Mouse (Mus musculus): ENCODE measurements at regions not wholly inside any gene's neighbourhood (a gene's known extent, or its start where the extent isn't known, plus 50 kb on each side); places are given as distances from the start of the nearest gene placed in this dataset.

DNA sequence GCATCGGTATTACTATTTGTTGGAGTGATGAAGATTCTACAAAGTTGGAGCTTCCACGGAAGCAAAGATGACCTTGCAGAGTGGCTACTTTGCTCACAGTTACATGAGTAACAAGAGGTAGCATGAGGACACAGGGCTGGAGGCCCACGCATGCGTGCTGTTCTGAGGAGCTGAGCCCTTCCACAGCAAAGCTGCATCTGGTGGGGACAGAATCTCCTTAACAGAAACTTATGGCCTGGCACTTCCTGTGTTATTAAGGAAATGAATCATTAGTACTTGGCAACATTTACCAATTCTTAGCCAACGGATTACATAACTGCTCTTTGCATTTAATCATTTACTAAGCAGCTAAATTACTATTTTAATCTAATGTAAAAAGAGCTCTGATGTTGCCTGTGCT, 160.8 kb upstream of the Apob start:
- Histone ChIP-seq H3K9ac (ENCODE audit: low read length) (no peak overlapping the region), H3K4me1 (ENCODE audit: control insufficient read depth, insufficient read depth, low read length) (no peaks in the 10 kb centered on the region), H3K27ac (ENCODE audit: low read depth, low read length) (no peak overlapping the region), H3K4me3 (ENCODE audit: low read depth, low read length) (no peak overlapping the region), H3K4me2 (no peak overlapping the region), H3K9me3 (ENCODE audit: control insufficient read depth, low read length) (no peaks in the 10 kb centered on the region), H3K27me3 (ENCODE audit: control insufficient read depth, insufficient read depth, low read length) (no peaks in the 10 kb centered on the region), H3K36me3 (ENCODE audit: control insufficient read depth, insufficient read depth, low read length) (no peaks in the 10 kb centered on the region)
- 88% methylated on average over 5 of the region's 5 CpGs for WGBS
- DNase-seq (ENCODE audit: low spot score, missing footprints) (no peak), ATAC-seq (ENCODE audit: low FRiP score) (no peak)

DNA sequence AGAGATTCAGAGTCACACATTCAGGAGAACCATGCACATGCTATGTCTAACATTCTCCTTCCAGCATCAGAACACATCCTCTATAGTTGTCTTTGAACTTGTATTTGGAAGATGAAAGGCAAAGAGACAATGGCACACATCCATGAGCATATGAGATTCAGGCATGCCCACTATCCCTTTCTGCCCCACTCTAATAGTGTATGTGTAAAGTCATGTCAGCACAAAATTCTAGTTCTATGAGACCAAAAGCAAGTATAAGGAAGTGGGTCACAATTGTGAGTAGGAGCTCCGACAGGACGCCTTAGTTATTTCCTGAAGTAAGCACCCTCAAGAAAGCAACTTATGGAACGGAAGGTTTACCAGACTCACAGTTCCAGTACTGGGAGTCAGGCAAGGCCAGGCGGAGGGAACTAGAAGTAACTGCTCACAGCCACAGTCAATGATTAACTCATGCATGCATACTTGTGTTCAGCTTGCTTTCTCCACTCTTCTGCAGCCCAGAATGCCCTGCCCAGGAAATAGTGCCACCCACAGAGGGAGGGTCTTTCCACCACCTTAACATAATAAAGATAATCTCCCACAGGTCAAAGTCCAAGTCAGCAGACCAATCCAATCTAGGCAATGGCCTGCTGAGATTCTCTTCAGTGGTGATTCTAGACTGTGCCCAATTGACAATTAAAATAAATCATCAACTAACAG, 157.3 kb upstream of the Apob start:
- Histone ChIP-seq H3K9me3 (ENCODE audit: control insufficient read depth, low read length) (no peaks in the 10 kb centered on the region), H3K4me3 (ENCODE audit: low read depth, low read length) (no peak overlapping the region), H3K27ac (ENCODE audit: low read depth, low read length) (no peak overlapping the region), H3K4me2 (no peak overlapping the region), H3K27me3 (ENCODE audit: control insufficient read depth, insufficient read depth, low read length) (no peaks in the 10 kb centered on the region), H3K4me1 (ENCODE audit: control insufficient read depth, insufficient read depth, low read length) (no peaks in the 10 kb centered on the region), H3K9ac (ENCODE audit: low read length) (no peak overlapping the region), H3K36me3 (ENCODE audit: control insufficient read depth, insufficient read depth, low read length) (no peaks in the 10 kb centered on the region)
- DNase-seq (ENCODE audit: low spot score, missing footprints) (no peak), ATAC-seq (ENCODE audit: low FRiP score) (no peak)
- 86% methylated on average over 4 of the region's 4 CpGs for WGBS

DNA sequence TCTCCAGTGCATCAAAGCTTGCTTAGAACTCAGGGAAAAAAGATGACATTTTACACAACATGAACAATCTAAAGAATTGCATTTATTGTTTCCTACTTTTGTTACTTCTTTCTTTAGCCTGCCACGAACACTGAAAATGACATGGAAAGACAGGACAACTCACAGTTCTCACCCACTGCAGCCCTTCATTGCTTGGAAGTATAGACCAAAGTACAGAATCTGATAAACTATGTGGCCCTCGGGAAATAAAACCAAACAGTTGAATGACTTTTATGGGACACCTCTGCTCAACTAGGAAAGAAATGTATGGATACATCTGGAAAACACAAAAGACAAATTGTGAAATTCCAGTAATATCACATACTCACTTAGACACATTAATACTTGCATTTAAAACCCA, 156.7 kb upstream of the Apob start:
- H3K9ac ChIP-seq (ENCODE audit: low read length): no peak overlapping the region
- no peak overlapping the region for H3K4me3 ChIP-seq (ENCODE audit: low read depth, low read length)
- 83% methylated on average over 2 of the region's 2 CpGs for WGBS
- H3K27me3 ChIP-seq (ENCODE audit: control insufficient read depth, insufficient read depth, low read length): no peaks in the 10 kb centered on the region
- ATAC-seq (ENCODE audit: low FRiP score): no peak
- no peak overlapping the region for H3K27ac ChIP-seq (ENCODE audit: low read depth, low read length)
- no peak overlapping the region for H3K4me2 ChIP-seq
- H3K36me3 ChIP-seq (ENCODE audit: control insufficient read depth, insufficient read depth, low read length): no peaks in the 10 kb centered on the region
- DNase-seq (ENCODE audit: low spot score, missing footprints): no peak
- peaks cover under 1% of the 10 kb centered on the region for H3K9me3 ChIP-seq (ENCODE audit: control insufficient read depth, low read length)
- no peaks in the 10 kb centered on the region for H3K4me1 ChIP-seq (ENCODE audit: control insufficient read depth, insufficient read depth, low read length)

DNA sequence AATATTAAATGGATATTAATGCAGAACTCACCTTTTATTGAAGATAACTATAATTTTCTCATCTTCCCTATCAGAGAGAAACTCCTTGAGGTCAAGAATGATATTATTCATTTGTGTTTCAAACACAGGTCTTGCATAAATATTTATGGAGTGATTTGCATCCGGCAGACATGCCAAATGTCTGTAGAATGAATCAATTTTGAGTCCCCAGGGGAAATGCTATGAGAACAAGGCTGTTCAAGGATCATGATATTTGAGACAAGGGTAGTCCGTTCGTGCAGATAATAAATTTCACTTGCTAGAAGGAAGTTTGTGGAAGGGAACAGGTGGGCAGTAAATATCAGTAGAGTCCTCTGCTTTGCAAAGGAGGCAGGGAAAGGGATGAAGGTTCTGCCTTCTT, 141.7 kb upstream of the Apob start:
- 73% methylated on average over 3 of the region's 3 CpGs for WGBS
- no peak for ATAC-seq (ENCODE audit: low FRiP score)

DNA sequence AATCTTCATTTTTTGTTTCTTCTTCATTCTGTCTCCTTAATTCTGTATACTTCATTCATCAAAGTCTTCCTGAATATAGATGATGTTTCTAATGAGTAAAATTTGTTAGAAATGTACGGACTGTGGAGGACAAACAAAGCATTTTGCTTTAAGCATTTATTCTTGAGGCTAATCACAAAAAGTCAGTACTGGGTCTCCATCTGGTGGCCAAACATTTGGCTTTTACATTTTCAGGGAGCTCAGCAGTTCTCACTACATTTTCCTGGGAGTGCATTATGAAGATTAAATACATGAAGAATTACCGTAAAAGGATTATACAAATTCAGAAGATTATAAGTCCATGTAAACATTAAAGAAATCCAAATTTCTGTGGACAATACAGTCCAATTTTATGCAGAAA, 123.6 kb upstream of the Apob start:
- 81% methylated on average over 2 of the region's 2 CpGs for whole genome bisulfite sequencing
- peak; percentile 84 for DNase-seq (ENCODE audit: low spot score, missing footprints)
- no peak overlapping the region for H3K9ac ChIP-seq (ENCODE audit: low read length)
- ATAC-seq (ENCODE audit: low FRiP score): no peak
- H3K4me2 ChIP-seq: no peak overlapping the region
- H3K4me3 ChIP-seq (ENCODE audit: low read depth, low read length): no peak overlapping the region
- no peaks in the 10 kb centered on the region for H3K27me3 ChIP-seq (ENCODE audit: control insufficient read depth, insufficient read depth, low read length)
- H3K36me3 ChIP-seq (ENCODE audit: control insufficient read depth, insufficient read depth, low read length): no peaks in the 10 kb centered on the region
- H3K4me1 ChIP-seq (ENCODE audit: control insufficient read depth, insufficient read depth, low read length): no peaks in the 10 kb centered on the region
- H3K27ac ChIP-seq (ENCODE audit: low read depth, low read length): no peak overlapping the region
- H3K9me3 ChIP-seq (ENCODE audit: control insufficient read depth, low read length): no peaks in the 10 kb centered on the region

More for the DNA sequence above, 141.7 kb upstream of the Apob start:
- no peaks in the 10 kb centered on the region for H3K27me3 ChIP-seq (ENCODE audit: control insufficient read depth, insufficient read depth, low read length)
- no peak overlapping the region for H3K27ac ChIP-seq (ENCODE audit: low read depth, low read length)
- H3K4me1 ChIP-seq (ENCODE audit: control insufficient read depth, insufficient read depth, low read length): no peaks in the 10 kb centered on the region
- H3K4me2 ChIP-seq: no peak overlapping the region
- no peak overlapping the region for H3K9ac ChIP-seq (ENCODE audit: low read length)
- no peak overlapping the region for H3K4me3 ChIP-seq (ENCODE audit: low read depth, low read length)
- no peaks in the 10 kb centered on the region for H3K9me3 ChIP-seq (ENCODE audit: control insufficient read depth, low read length)
- no peaks in the 10 kb centered on the region for H3K36me3 ChIP-seq (ENCODE audit: control insufficient read depth, insufficient read depth, low read length)
- no peak for DNase-seq (ENCODE audit: low spot score, missing footprints)

DNA sequence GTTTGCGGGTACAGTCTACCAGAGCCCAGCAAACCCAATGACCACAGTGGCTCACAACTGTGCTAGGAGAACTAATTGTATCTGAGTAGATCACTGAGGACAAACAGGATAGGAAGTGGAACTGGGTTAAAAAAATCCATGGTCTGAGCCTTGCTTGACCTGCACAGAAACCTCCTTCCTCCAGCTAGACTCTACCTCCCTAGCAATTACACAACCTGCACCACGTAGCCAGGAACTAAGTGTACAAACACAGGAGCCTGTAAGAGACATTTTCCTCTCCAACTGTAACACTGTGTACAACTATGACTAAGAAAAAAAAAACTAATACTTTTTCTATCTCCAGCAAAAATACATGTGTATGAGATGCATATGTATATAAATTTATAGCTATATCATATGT, 121.8 kb upstream of the Apob start:
- Histone ChIP-seq H3K27ac (ENCODE audit: low read depth, low read length) (no peak overlapping the region), H3K4me3 (ENCODE audit: low read depth, low read length) (no peak overlapping the region), H3K4me2 (no peak overlapping the region), H3K9ac (ENCODE audit: low read length) (no peak overlapping the region), H3K27me3 (ENCODE audit: control insufficient read depth, insufficient read depth, low read length) (no peaks in the 10 kb centered on the region), H3K4me1 (ENCODE audit: control insufficient read depth, insufficient read depth, low read length) (no peaks in the 10 kb centered on the region), H3K36me3 (ENCODE audit: control insufficient read depth, insufficient read depth, low read length) (no peaks in the 10 kb centered on the region), H3K9me3 (ENCODE audit: control insufficient read depth, low read length) (no peaks in the 10 kb centered on the region)
- no peak for DNase-seq (ENCODE audit: low spot score, missing footprints)
- no peak for ATAC-seq (ENCODE audit: low FRiP score)
- 92% methylated on average over 2 of the region's 2 CpGs for WGBS

DNA sequence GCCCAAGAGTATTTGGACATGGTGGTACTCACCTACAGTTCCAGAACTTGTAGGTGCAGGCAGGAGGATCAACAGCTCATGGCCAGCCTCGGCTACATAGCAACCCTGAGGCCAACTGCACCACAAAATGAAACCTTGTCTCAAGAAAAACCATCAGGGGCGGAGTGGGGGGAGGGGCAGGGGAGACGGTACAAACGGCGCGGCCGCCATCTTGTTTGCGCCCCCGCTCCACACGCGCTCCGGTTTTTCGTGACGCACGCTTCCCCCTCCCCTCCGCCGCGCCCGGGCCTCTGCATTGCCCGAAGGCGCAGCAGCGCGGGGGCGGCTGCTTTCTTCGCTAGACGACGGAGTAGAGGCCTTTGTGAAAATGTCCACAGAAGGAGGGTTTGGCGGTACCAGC, 117.9 kb upstream of the Apob start:
- no peak for ATAC-seq (ENCODE audit: low FRiP score)
- Histone ChIP-seq H3K27ac (ENCODE audit: low read depth, low read length) (no peak overlapping the region), H3K36me3 (ENCODE audit: control insufficient read depth, insufficient read depth, low read length) (no peaks in the 10 kb centered on the region), H3K27me3 (ENCODE audit: control insufficient read depth, insufficient read depth, low read length) (no peaks in the 10 kb centered on the region), H3K4me3 (ENCODE audit: low read depth, low read length) (no peak overlapping the region), H3K9ac (ENCODE audit: low read length) (no peak overlapping the region), H3K4me2 (no peak overlapping the region), H3K4me1 (ENCODE audit: control insufficient read depth, insufficient read depth, low read length) (no peaks in the 10 kb centered on the region), H3K9me3 (ENCODE audit: control insufficient read depth, low read length) (no peaks in the 10 kb centered on the region)
- 87% methylated on average over 28 of the region's 28 CpGs for WGBS
- no peak for DNase-seq (ENCODE audit: low spot score, missing footprints)

DNA sequence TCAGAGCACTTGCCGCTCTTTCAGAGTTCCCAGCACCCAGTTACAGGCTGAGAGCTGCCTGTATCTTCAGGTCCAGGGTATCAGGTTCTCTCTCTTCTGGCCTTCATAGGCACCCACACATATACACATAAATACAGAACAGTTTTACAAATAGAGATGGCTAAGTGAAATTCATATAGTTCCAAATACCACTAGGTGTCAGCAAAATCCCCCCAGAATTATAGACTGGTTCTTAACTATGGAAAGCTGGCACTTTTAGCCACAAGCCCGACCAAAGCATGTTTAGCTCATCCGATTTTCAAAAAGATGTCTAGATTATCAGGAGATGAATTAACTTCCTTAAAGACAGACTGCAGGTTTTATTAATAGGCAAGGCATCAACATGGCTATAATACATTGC, 107.4 kb upstream of the Apob start:
- WGBS: 76% methylated on average over 3 of the region's 3 CpGs
- ATAC-seq (ENCODE audit: low FRiP score): no peak
- Histone ChIP-seq H3K9ac (ENCODE audit: low read length) (no peak overlapping the region), H3K4me3 (ENCODE audit: low read depth, low read length) (no peak overlapping the region), H3K9me3 (ENCODE audit: control insufficient read depth, low read length) (no peaks in the 10 kb centered on the region), H3K4me2 (no peak overlapping the region), H3K36me3 (ENCODE audit: control insufficient read depth, insufficient read depth, low read length) (no peaks in the 10 kb centered on the region), H3K4me1 (ENCODE audit: control insufficient read depth, insufficient read depth, low read length) (no peaks in the 10 kb centered on the region), H3K27ac (ENCODE audit: low read depth, low read length) (no peak overlapping the region), H3K27me3 (ENCODE audit: control insufficient read depth, insufficient read depth, low read length) (no peaks in the 10 kb centered on the region)
- DNase-seq (ENCODE audit: low spot score, missing footprints): no peak

DNA sequence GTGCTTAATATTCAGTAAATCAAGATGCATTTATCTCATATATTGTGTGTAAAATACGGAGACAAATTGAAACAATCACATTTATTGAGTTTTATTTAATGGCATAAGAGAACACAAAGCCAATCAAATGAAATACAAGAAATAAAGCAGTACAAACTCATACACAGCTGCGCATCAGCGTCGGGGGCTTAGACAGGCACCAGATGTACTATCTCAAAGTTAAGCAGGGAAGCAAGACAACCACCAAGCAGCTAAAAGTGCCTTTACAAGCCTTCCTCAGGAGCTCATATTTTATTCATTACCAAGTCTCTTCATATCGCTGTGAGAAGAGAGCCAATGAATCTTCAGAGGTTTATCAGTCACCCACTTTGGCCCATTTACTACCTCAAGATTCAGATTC, 107.0 kb upstream of the Apob start:
- Histone ChIP-seq H3K9ac (ENCODE audit: low read length) (no peak overlapping the region), H3K27me3 (ENCODE audit: control insufficient read depth, insufficient read depth, low read length) (no peaks in the 10 kb centered on the region), H3K27ac (ENCODE audit: low read depth, low read length) (no peak overlapping the region), H3K4me3 (ENCODE audit: low read depth, low read length) (no peak overlapping the region), H3K36me3 (ENCODE audit: control insufficient read depth, insufficient read depth, low read length) (no peaks in the 10 kb centered on the region), H3K4me2 (no peak overlapping the region), H3K4me1 (ENCODE audit: control insufficient read depth, insufficient read depth, low read length) (no peaks in the 10 kb centered on the region), H3K9me3 (ENCODE audit: control insufficient read depth, low read length) (no peaks in the 10 kb centered on the region)
- ATAC-seq (ENCODE audit: low FRiP score) (no peak), DNase-seq (ENCODE audit: low spot score, missing footprints) (no peak)
- 83% methylated on average over 5 of the region's 5 CpGs for WGBS

All from midbrain, embryonic 11.5 days (tissue).